Mouse (Mus musculus) brown adipose tissue, adult 24 weeks (tissue): ENCODE data around the gene Cnih1. TPM values are rescaled to one million over a fixed set of nuclear protein-coding genes. Genes with fewer than 3 reads are reported as not detected.
A peak's percentile ranks its signal among the peaks of the same experiment; 100 is the strongest.

ENCODE experiments used
- H3K27ac ChIP-seq: fragments of 200-500 bp; replicated peaks from 2 replicates; pipeline ENCODE4 v1.5.1; 2012; ENCODE audit warnings: low read depth, mild to moderate bottlenecking, low read length
- H3K4me1 ChIP-seq: fragments of 200-500 bp; 2 replicates; pipeline ENCODE4 v1.6.1; 2012; ENCODE audit warnings: low read length, mixed read lengths; ENCODE audit not compliant: control insufficient read depth, insufficient read depth, insufficient read length
- H3K4me3 ChIP-seq: fragments of 200-500 bp; 2 replicates; pipeline ENCODE4 v1.5.1; 2012; ENCODE audit warnings: low read depth, mild to moderate bottlenecking, low read length, moderate library complexity; ENCODE audit not compliant: insufficient read depth
- polyA plus RNA-seq: library from polyadenylated mRNA; stranded (reverse); fragments of >200 nt; gene quantifications from 2 replicates; pipeline ENCODE4 v1.2.4, GENCODE M21; 2012; ENCODE audit not compliant: missing spikeins, insufficient read depth, insufficient read length

Cnih1 gene
- polyA plus RNA-seq, 1 experiment, result 138 TPM

GRCm38 (mm10) chr14:46806186-46806585 is 18.0 kb upstream of the Cnih1 start:
- peaks cover 2% of the 10 kb centered on the region; the same call in 1 of the 2 replicates for H3K4me1 ChIP-seq
- H3K27ac ChIP-seq, result no peak overlapping the region
- no peak overlapping the region for H3K4me3 ChIP-seq

DNA sequence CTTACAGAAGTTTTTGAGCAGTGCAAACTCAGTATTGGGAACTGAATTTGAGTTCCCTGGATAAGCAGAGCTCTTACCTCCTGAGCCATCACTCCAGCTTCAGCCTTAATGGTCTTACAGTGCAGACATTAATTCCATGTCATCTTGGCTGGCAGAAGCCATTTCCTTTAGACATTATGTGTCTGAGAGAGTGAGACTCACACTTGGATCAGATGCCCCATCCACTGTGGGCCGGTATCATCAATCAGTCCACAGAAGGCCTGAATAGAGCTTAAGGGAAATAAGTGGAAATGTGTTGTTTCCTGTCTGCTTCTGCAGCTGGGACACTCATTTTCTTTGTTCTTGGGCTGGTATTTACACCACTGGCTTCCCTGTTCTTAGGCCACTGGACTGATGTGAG is 15.6 kb upstream of the Cnih1 start:
- Histone ChIP-seq H3K4me3 (no peak overlapping the region), H3K27ac (no peak overlapping the region), H3K4me1 (peaks cover 2% of the 10 kb centered on the region; the same call in 1 of the 2 replicates)

DNA sequence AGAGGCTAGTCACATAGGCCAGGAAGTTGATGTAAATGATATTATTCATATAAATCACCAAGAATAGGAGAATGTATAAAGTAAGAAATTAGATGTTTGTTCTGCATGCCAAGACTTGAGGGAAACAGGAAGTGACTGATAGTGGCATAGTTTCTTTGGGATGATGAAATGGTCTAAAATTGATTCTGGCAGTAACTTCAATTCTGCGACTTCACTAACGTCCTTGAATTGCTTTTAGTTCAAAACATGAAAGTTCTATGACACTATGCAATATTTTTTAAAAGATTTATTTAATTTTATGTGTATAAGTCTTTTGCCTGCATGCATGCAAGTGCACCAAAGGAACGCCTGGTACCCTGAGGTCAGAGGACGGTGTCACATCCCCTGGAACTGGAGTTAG is 15.0 kb upstream of the Cnih1 start:
- Histone ChIP-seq H3K4me3 (no peak overlapping the region), H3K4me1 (peaks cover 2% of the 10 kb centered on the region; the same call in 1 of the 2 replicates), H3K27ac (no peak overlapping the region)

DNA sequence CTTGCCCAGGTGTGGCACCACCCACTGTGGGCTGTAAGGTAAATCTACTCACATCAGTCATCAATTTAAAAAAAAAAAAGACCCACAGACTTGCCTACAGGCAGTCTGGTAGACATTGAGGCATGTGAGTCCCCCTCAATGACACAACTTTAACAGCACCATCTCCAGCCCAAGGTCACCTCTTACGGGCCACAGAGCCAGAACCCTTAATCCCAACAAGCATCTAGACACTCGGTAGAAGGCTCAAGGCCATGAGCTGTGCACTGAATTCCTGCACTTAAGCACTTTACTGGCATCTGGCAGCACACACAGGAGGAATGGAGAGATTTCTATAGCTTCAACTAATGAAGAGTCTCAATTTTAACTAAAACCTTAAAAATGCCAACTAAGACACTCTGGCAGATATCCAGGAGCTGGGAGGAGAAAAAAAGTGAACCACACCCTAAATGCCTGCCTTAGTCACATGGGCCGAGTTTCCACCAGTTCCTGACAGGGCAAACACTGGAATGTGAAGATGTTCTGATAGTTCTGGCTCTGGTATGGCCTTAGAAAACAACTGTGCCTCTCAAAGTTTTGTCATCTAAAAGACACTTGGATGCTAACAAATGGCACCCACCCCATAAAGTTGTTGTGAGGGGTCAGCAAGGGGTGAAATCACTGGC is 12.6 kb upstream of the Cnih1 start:
- peaks cover 2% of the 10 kb centered on the region; the same call in 1 of the 2 replicates for H3K4me1 ChIP-seq
- H3K27ac ChIP-seq, result no peak overlapping the region
- H3K4me3 ChIP-seq, result no peak overlapping the region

DNA sequence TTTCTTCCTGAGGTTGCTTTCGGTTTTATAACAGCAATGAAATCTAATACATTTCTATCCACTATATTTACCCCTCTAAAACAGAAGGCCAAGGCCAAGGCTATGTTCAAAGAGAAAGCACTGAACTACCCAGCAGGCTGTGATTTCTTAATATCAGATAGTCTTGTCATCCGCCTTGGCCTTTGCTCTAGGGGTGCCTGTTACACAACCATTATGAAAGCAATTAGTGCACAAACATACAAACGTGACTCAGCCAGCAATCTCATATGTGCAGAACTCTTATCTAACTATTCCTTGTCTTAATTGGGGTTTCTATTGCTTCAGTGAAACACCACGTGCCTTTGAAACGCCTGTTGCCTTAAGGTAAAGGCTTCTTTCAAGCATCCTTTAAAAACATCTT is 5.9 kb upstream of the Cnih1 start:
- H3K4me3 ChIP-seq, result no peak overlapping the region
- no peak overlapping the region for H3K27ac ChIP-seq
- no peaks in the 10 kb centered on the region for H3K4me1 ChIP-seq

DNA sequence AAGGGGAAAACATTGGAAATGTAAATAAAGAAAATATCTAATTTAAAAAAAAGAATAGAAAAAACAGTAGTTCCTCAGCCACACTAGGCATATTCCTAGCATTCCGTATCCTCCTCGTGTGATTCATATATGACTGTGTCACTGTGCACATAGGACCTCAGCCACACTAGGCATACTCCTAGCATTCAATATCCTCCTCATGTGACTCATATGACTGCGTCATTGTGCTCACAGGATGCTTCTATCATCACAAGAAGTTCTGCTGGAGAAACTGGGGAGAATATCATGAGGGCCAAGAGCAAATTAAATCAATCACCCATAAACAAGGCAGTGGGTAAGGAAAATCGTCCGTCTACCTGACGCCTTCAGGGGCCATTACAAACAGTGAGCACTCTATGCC is 2.5 kb upstream of the Cnih1 start:
- Histone ChIP-seq H3K4me3 (no peak overlapping the region), H3K4me1 (peaks cover 9% of the 10 kb centered on the region), H3K27ac (no peak overlapping the region)

GRCm38 (mm10) chr14:46790303-46790702 is 2.1 kb upstream of the Cnih1 start:
- no peak overlapping the region for H3K27ac ChIP-seq
- no peak overlapping the region for H3K4me3 ChIP-seq
- peaks cover 9% of the 10 kb centered on the region for H3K4me1 ChIP-seq

DNA sequence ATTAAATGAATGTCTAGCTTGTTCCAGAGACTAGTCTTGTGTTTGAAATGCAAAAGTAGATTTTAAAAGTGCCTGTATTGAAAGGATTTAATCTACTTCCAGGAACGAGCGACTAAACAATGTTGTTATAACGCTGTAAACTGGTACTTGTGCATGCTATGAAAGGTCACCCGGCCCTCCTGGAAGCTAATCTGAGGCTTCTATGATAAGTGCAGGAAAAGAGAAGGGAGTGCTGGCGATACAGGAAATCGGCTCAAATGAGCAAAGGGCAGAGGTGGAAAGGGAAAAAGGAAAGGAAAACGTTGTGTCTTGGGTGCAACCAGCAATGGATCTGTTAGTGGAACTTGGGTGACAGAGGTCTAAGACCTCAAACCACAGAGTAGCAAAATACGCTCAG is 292 bp upstream of the Cnih1 start:
- H3K27ac ChIP-seq, result no peak overlapping the region; the same call in 1 of the 2 replicates
- no peak overlapping the region; the same call in 1 of the 2 replicates for H3K4me3 ChIP-seq
- H3K4me1 ChIP-seq, result peaks cover 9% of the 10 kb centered on the region

GRCm38 (mm10) chr14:46787454-46787786 is 791 bp downstream of the Cnih1 start:
- peaks cover 9% of the 10 kb centered on the region for H3K4me1 ChIP-seq
- H3K4me3 ChIP-seq, result peak overlapping the region; percentile 91
- H3K27ac ChIP-seq, result peak overlapping the region; percentile 60

DNA sequence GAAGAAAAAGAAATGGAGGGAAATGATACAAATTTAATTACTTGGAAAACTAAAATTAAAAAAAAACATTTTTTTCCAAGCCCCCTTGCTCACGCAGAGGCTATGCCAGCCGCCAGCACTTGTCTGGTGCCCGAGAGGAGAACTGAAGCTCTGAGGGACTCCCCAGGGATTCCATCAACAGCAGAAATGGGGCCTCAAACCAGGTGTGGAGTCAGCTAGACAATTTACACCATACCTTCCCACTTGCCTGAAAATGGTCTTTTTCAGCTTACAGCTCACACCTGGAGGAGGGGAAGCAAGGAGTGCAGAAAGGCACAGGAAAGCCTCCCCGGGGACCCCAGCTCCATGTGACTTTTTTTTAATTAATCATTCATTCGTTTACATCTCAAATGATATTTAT is 3.0 kb downstream of the Cnih1 start:
- no peak overlapping the region for H3K27ac ChIP-seq
- H3K4me3 ChIP-seq, result no peak overlapping the region
- H3K4me1 ChIP-seq, result peaks cover 9% of the 10 kb centered on the region

GRCm38 (mm10) chr14:46783327-46783926 is 4.8 kb downstream of the Cnih1 start:
- Histone ChIP-seq H3K4me3 (no peak overlapping the region), H3K4me1 (peaks cover 6% of the 10 kb centered on the region), H3K27ac (no peak overlapping the region)

DNA sequence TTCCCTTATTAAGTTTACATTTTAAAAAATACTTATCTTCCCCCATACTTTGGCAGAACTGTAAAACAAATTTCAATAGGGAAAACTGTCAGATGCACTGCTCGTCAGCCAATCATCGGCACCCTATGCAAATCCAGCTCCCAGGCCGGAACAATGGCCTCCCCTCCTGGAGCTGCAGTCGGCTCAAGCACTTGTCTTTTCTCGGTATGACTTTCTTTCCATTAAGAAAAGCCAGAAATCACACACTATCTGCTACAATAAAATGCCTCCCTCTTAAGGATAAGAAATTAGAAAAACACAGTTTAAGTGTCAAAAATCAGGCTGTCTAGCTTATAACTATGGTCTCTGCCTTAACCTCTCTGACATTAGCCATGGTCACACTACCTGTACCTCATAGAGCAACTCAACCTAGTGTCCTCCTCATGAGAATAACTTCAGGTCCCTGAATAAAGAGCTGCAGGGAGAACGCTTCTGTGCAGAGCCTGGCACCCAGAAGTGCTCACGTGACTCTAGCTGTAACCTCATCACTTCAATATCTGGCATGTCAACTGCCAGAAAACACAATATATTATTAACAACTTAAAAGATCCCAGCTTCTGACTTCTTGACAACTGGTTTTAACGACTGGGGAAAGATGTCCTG is 5.9 kb downstream of the Cnih1 start:
- peaks cover 6% of the 10 kb centered on the region for H3K4me1 ChIP-seq
- no peak overlapping the region for H3K27ac ChIP-seq
- no peak overlapping the region for H3K4me3 ChIP-seq

GRCm38 (mm10) chr14:46781086-46781485 is 7.1 kb downstream of the Cnih1 start:
- Histone ChIP-seq H3K4me3 (no peak overlapping the region), H3K4me1 (no peaks in the 10 kb centered on the region; the same call in 1 of the 2 replicates)

DNA sequence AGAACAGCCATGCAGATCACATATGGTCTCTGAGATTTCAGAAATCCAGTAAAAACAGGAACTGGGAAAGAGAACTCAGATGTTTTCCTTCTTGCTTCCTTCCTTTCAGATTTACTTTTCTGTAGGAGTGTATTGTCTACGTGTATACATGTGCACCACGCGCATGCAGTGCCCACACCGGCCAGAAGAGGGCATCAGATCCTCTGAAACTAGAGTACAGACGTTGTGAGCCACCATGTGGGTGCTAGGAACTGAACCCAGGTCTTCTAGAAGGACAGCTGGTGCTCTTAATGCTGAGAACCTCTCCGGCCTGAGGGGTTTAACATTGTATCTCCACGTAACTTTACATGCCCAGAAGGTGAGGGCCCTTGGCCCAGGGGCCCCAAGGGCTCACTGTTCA is 9.0 kb downstream of the Cnih1 start:
- Histone ChIP-seq H3K4me1 (no peaks in the 10 kb centered on the region), H3K4me3 (no peak overlapping the region), H3K27ac (no peak overlapping the region)

More at GRCm38 (mm10) chr14:46781086-46781485, 7.1 kb downstream of the Cnih1 start:
- H3K27ac ChIP-seq, result no peak overlapping the region

GRCm38 (mm10) chr14:46778756-46779155 is 9.5 kb downstream of the Cnih1 start:
- H3K4me3 ChIP-seq, result no peak overlapping the region
- no peak overlapping the region for H3K27ac ChIP-seq
- H3K4me1 ChIP-seq, result no peaks in the 10 kb centered on the region

- Histone ChIP-seq H3K4me3 (no peak overlapping the region), H3K4me1 (no peaks in the 10 kb centered on the region), H3K27ac (no peak overlapping the region)
These were observed 18.2 kb downstream of the Cnih1 start for GRCm38 (mm10) chr14:46770036-46770435.
